Mouse (Mus musculus) brain, embryonic 14.5 days (tissue): ENCODE measurements around the gene Sec13. TPM values are rescaled to one million over a fixed set of nuclear protein-coding genes. Genes with fewer than 3 reads are reported as not detected.
A peak's percentile ranks its signal among the peaks of the same experiment; 100 is the strongest.

Experiments
- DNase-seq: peaks from one replicate; pipeline ENCODE4 v3.0.0-alpha.2; 2011; ENCODE audit warnings: low read depth
- CTCF ChIP-seq: fragments of 200-500 bp; IDR thresholded peaks from 2 replicates; pipeline ENCODE4 v1.5.1; 2012; ENCODE audit warnings: inconsistent platforms, mild to moderate bottlenecking, moderate library complexity, borderline replicate concordance; ENCODE audit not compliant: insufficient read depth, insufficient read length; ENCODE audit errors: extremely low read depth
- POLR2A ChIP-seq: fragments of 200-500 bp; IDR thresholded peaks from 2 replicates; pipeline ENCODE4 v1.6.1; 2012; ENCODE audit warnings: mild to moderate bottlenecking, inconsistent platforms, borderline replicate concordance; ENCODE audit not compliant: poor library complexity, insufficient read depth, insufficient read length, severe bottlenecking; ENCODE audit errors: extremely low read depth
- polyA plus RNA-seq: library from polyadenylated mRNA; depleted of rRNA; stranded (reverse); fragments of >200 nt; gene quantifications from 2 replicates; pipeline ENCODE4 v1.2.3, GENCODE M21; 2012

Gene Sec13
- polyA plus RNA-seq, 1 experiment: 183 TPM

DNA sequence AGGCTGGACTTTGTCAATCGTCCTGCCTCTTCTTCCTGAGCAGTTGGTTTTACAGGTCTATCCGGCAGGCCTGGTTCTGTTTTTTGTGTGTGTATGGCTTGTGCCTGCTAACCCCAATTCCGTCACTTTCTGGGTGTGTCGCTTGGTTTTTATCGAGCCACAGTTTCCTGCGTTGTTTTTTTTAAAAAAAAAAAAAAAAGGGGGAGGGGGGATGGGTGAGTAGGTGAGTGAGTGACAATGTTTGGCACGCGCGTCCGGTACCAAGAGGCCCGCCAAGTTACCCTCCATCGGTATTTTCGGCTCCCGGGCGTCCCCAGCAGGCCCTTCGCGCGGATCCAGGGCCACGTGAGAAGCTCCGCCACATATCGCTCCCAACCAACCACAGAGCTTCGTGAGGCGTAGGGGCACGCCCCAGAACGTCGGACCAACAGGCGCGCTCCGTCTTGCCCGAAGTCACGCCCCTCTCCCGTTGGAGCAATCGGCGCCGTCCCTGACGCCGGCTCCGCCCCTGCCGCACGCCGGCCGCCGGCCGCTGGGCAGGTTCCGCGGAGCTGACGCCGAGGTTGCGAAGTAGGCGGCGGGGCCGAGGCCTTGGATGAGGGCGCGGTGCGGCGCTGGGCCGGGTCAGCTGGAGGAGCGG is 43.8 kb downstream of the Sec13 start, which contains the start of gene Tatdn2:
TSS of gene Tatdn2 (plus strand) at position 469 of the 640 bp plus-strand sequence.
- TF ChIP-seq CTCF (no peak), POLR2A (peak; percentile 91)
- peak; percentile 99 for DNase-seq

DNA sequence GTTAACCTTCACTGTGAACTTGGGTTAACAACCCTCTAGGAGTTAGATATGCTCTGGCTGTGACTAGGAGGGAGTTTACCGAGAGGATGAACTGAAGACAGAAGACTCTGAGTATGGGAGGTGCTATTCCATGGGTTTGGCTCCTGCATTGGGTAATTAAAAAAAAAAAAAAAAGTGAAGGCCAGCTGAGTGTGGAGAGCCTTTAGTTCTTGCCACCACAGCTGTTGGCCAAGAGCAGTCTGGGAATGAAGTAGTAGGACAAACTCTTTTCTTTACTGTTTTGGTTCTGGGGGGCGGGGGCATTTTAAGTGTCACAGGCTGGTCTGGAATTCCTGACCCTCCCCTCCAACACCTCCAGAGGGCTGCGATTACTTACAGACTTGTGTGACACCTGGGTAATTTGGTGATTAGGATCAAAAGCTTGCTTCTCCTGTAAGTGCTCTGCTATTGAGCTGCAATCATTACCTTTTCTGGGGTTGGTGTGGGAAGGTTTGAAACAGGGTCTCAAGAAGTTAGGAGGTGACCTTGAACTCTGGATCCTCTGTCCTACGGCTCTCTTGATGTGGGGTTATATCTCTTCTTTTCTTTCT is 44.7 kb downstream of the Sec13 start:
- no peak for DNase-seq
- TF ChIP-seq CTCF: no peak
- TF ChIP-seq POLR2A: no peak

DNA sequence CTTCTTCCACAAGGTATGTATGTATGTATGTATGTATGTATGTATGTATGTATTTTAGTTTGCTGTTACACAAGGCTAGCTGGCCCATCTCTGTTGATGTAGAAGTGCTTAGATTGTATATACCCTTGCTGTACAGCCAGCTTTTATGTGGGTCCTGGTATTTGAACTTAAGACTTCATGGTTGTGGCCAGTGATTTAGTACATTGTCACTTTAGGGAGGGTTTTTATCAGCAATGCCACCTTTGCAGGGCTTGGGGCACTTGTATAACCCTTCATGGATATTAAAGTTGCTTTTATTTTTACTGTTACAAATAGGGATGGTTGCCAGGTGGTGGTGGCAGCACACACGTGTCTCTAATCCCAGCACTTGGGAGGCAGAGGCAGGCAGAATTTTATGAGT is 45.3 kb downstream of the Sec13 start:
- TF ChIP-seq POLR2A: no peak
- TF ChIP-seq CTCF: no peak

DNA sequence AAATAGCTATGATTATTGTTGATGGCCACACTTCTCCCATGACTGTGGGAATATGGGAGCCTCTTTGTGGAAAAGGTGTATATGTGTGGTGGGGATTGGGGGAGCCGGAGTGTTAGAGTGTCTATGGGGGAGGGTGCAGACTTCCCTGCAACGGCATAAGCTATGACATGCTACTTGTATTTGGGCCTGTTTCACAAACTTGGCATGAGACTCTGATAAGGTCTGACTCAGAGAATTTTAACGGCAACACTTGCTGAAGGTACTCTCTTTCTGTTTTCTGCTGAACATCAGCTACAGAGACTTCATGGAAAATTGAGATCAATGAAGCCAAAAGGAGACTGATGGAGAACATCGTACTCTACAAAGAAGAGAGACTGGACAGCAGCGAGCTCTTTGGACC is 47.2 kb downstream of the Sec13 start:
- TF ChIP-seq POLR2A (no peak), CTCF (no peak)
- no peak for DNase-seq

More for the DNA sequence above, 45.3 kb downstream of the Sec13 start:
- DNase-seq: no peak

DNA sequence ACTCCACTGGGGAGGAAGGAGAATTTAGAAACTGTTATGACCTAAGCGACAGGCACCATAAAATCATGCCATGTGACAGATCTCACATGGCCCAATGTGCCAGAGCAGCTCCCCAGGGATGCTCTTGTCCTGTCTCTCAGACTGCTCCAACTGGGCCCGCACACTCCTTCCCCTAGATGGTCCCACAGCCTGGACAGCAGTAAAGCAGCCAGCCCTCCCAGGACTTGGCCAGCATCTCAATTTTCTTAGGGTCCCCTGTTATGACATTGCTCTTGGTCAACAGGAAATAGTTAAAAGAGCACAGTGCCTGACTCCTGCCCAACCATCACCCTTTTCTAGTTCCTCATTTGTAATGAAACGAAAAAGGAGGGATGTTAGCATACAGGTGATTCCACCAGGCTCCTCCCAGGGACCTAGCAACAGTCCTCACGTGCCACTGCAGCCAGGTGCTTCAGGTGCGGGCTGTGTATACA is 47.8 kb downstream of the Sec13 start:
- no peak for TF ChIP-seq CTCF
- TF ChIP-seq POLR2A: no peak
- no peak for DNase-seq

DNA sequence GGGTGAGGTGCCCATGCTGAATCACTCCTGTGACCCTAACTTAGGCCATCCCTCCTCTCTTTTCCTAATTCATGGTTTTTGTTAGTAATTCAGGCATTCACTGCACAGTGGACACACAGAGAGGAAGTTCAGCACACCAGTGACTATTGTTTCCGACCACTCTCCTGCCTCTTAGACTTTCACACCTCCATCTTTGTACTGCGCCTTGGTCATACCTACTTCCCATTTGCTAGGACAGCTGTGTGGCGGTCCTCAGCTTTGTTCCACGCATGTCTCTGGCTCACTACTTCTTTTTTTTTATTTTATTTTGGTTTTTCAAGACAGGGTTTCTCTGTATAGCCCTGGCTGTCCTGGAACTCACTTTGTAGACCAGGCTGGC is 49.5 kb downstream of the Sec13 start:
- DNase-seq: no peak
- no peak for TF ChIP-seq CTCF
- TF ChIP-seq POLR2A: no peak

DNA sequence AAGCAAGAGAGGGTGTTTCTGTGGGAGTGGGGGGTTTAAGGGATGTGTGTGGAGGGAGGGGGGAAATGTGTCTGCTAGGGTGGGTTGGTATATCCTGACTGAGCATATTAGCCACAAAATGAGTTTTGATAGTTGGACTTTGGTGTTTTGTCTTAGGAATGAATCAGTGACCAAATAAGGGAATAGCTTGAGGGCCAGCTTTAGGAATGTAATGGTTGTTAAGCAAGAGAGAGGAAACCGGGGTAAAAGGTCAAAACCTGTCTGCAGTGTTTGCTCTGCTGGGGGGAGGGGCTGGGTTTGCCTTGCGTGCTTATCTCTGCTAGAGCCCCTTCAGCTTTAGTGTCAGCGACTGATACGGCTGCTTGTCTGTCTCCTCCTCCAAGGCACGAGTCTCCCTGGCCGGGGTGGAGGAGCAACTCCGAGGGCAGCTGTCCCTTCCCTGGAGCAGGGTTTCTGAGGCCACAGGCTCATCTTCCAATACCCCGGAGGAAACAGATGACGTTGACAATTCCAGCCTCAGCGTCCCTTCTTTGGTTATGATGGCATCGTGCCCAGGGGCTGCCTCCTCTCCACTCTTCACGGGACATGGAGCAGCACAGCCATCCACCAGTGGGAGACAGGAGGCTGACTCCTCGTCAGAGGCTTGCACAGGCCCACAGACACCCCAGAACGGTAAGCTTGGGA is 50.0 kb downstream of the Sec13 start:
- no peak for TF ChIP-seq CTCF
- no peak for TF ChIP-seq POLR2A
- peak; percentile 25 for DNase-seq

GRCm38 (mm10) chr6:113690008-113690399 is 50.5 kb downstream of the Sec13 start:
- peak; percentile 14 for DNase-seq
- TF ChIP-seq CTCF (no peak), POLR2A (no peak)

GRCm38 (mm10) chr6:113686551-113687125 is 53.9 kb downstream of the Sec13 start:
- DNase-seq: no peak
- TF ChIP-seq CTCF: no peak
- TF ChIP-seq POLR2A: no peak

DNA sequence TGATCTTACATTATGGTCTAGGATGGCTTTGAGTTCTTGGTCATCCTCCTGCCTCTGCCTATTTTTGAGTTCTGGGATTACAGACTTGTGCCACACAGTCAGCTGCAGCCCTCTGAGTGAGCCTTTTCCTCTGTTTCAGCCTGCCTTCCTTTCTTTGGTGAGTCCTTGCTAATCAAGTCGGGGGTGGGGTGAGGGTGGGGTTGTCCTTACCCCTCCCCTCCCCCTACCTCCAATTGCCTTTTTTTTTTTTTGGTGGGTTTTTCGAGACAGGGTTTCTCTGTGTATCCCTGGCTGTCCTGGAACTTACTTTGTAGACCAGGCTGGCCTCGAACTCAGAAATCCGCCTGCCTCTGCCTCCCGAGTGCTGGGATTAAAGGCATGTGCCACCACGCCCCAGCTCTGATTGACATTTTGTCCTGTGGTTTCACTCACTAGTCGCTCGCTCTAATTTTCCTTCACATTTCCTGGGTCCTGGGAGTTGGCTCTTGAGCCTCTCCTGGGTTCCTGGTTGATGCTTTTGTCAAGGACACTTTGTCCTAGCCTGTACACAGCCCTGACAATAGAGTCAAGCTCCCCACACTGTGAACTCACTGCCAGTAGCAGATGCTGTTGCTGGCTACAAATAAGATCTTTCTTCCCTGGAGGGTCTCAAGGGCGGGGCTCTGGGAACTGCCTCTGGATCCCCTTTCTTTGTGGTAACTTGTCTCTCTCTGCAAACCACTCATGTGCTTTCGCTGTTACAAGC is 57.3 kb downstream of the Sec13 start:
- TF ChIP-seq CTCF: no peak
- TF ChIP-seq POLR2A: no peak
- DNase-seq: no peak

- TF ChIP-seq POLR2A (no peak), CTCF (peak; percentile 77; the same call in 1 of the 2 replicates)
- DNase-seq: peak; percentile 56
Measured at GRCm38 (mm10) chr6:113681271-113681670, 59.3 kb downstream of the Sec13 start.

GRCm38 (mm10) chr6:113679993-113680566 is 60.5 kb downstream of the Sec13 start:
- TF ChIP-seq POLR2A (no peak), CTCF (no peak)
- DNase-seq: no peak
